ENCODE assay signal across 7 mouse cellular contexts in the genomic region with DNA sequence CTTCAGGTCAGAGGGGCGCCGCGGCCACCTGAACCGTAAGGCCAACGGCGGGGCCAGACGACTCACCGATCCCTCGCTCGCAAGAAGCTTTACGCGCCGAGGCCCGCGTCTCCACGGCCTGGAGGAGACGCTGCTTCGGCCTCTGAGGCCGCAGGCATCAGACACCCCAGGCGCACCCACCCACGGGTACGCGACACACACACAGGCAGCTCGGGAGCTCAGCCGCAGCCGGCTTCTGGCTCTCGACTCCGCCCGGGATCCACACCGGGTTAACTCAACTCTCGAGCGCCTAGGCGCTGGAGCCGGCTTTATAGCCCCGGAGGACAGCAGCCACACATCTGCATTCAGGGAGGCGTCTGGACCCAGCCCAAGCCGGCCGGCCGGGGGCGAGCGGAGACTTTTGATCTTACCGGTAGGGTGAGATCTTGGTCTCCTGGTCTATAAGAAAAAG. TPM values are rescaled to one million over a fixed set of nuclear protein-coding genes. Genes with fewer than 3 reads are reported as not detected.
DNase-seq lines count a peak whose midpoint lies in the region; ATAC-seq and TF ChIP-seq lines count a peak whose summit lies in the region.

No protein-coding gene starts in this region.

- peak overlapping the region; percentile 53 for H3K9ac ChIP-seq in ES-E14 (ENCODE audit: insufficient read depth, low read depth, low read length, poor library complexity, severe bottlenecking)
- peak overlapping the region; percentile 77 for H3K9ac ChIP-seq in forebrain, embryonic 11.5 days (ENCODE audit: low read length)
- peak overlapping the region; percentile 82 for H3K9ac ChIP-seq in midbrain, embryonic 13.5 days (replicated peaks)

- no peak for ATAC-seq in forebrain, embryonic 11.5 days (replicated peaks; ENCODE audit: low FRiP score)
- ATAC-seq in midbrain, embryonic 13.5 days = no peak

- in situ Hi-C loops in ES-E14 (cut with MboI; ENCODE audit: low sequenced_read_pairs in 2 of 2, unreplicated experiment in 2 of 2) = loop anchor here (25.0 kb wide), 1 partner anchor 1066 kb away; a partner anchor contains a TSS

- peaks cover 0 to 13% of the 10 kb centered on the region in 2 experiments; a peak in 1 of 4 replicates for H3K4me1 ChIP-seq in ES-E14 (ENCODE audit: control insufficient read depth in 2 of 2, insufficient read depth in 2 of 2, low read length in 2 of 2, poor library complexity in 1 of 2)
- peaks cover 15% of the 10 kb centered on the region for H3K4me1 ChIP-seq in forebrain, embryonic 11.5 days (replicated peaks; ENCODE audit: control insufficient read depth, insufficient read depth, low read length)
- H3K4me1 ChIP-seq in midbrain, embryonic 13.5 days (replicated peaks) = peaks cover 44% of the 10 kb centered on the region

- H3K27ac ChIP-seq in ES-E14 (ENCODE audit: insufficient read depth, low read depth, low read length, poor library complexity, severe bottlenecking) = no peak overlapping the region
- no peak overlapping the region for H3K27ac ChIP-seq in forebrain, embryonic 11.5 days (ENCODE audit: low read depth, low read length)
- H3K27ac ChIP-seq in midbrain, embryonic 13.5 days = no peak overlapping the region

- H3K36me3 ChIP-seq in ES-E14 (ENCODE audit: control insufficient read depth, insufficient read depth, low read length, poor library complexity, severe bottlenecking) = no peaks in the 10 kb centered on the region
- no peaks in the 10 kb centered on the region for H3K36me3 ChIP-seq in forebrain, embryonic 11.5 days (ENCODE audit: control insufficient read depth, insufficient read depth, low read length)
- H3K36me3 ChIP-seq in midbrain, embryonic 13.5 days = no peaks in the 10 kb centered on the region

- no peak for DNase-seq in ES-E14 (ENCODE audit: low read depth, low spot score)
- peak; percentile 68 for DNase-seq in adrenal gland, adult 2 months
- DNase-seq in forebrain, embryonic 11.5 days (ENCODE audit: low spot score) = peak; percentile 75
- DNase-seq in heart, postnatal 14 days = peak; percentile 67 to 68
- DNase-seq in kidney, postnatal 4 days = peak; percentile 64 to 73
- peak; percentile 51 for DNase-seq in urinary bladder, postnatal 25 days (ENCODE audit: low spot score)

- peak overlapping the region; percentile 99 for H3K4me2 ChIP-seq in forebrain, embryonic 11.5 days (ENCODE audit: low read depth, low read length, severe bottlenecking)
- peak overlapping the region; percentile 97 for H3K4me2 ChIP-seq in midbrain, embryonic 13.5 days (replicated peaks)

- H3K27me3 ChIP-seq in forebrain, embryonic 11.5 days (ENCODE audit: control insufficient read depth, insufficient read depth, low read length) = peaks cover 48% of the 10 kb centered on the region
- H3K27me3 ChIP-seq in midbrain, embryonic 13.5 days = peaks cover 56% of the 10 kb centered on the region

- no peaks in the 10 kb centered on the region for H3K9me3 ChIP-seq in ES-E14 (ENCODE audit: control insufficient read depth, insufficient read depth, low read depth, low read length)
- H3K9me3 ChIP-seq in forebrain, embryonic 11.5 days (ENCODE audit: control insufficient read depth, low read length) = no peaks in the 10 kb centered on the region
- no peaks in the 10 kb centered on the region for H3K9me3 ChIP-seq in midbrain, embryonic 13.5 days

- intact Hi-C loops in heart, postnatal 14 days (cut with DNase I) = loop anchor here (10.0 kb wide), 2 partner anchors 279 to 649 kb away; no protein-coding TSS in a partner anchor

- H3K4me3 ChIP-seq in ES-E14 (ENCODE audit: insufficient read depth in 1 of 2, low read depth in 1 of 2, low read length in 2 of 2, poor library complexity in 1 of 2, severe bottlenecking in 1 of 2) = peak overlapping the region; percentile 92 to 98
- H3K4me3 ChIP-seq in forebrain, embryonic 11.5 days (ENCODE audit: low read depth, low read length) = peak overlapping the region; percentile 79
- peak overlapping the region; percentile 82 for H3K4me3 ChIP-seq in midbrain, embryonic 13.5 days (replicated peaks)

- under 1% methylated on average over 41 of the region's 42 CpGs for WGBS in forebrain, embryonic 11.5 days
- under 1% methylated on average over 42 of the region's 42 CpGs for WGBS in midbrain, embryonic 13.5 days

TF ChIP-seq in ES-E14, 5 proteins besides CTCF, POLR2A, EP300 and RAD21:
- TF ChIP-seq CHD2 (IDR thresholded peaks at IDR 0.05; ENCODE audit: low read depth, low read length) (no peak), ZC3H11A (IDR thresholded peaks at IDR 0.05; ENCODE audit: borderline replicate concordance, low read depth, low read length) (no peak), ZNF384 (IDR thresholded peaks at IDR 0.05; ENCODE audit: low read depth, low read length) (no peak), MAFK (IDR thresholded peaks at IDR 0.05; ENCODE audit: insufficient read depth, low read depth, low read length) (no peak), HCFC1 (IDR thresholded peaks at IDR 0.05; ENCODE audit: borderline replicate concordance, insufficient read depth, low read length) (no peak)

RNA-seq across cellular contexts. Expression of a gene that starts 2.1 kb away (rescaled TPM):
- total RNA-seq in ES-E14 (2012; rRNA removed) = 1.6 and 2.1 TPM in 2 replicates
- 1 to 10 TPM; 4.2 to 4.7 TPM for total RNA-seq in adrenal gland, adult 2 months (2021)
- polyA plus RNA-seq in adrenal gland, adult 2 months (2012; rRNA removed) = 1.9 and 2.8 TPM in 2 replicates
- 9.3 and 10.0 TPM in 2 replicates for polyA plus RNA-seq in forebrain, embryonic 11.5 days (2014; fragmentation: Nextera tagmentation; extraction: Ambion mirVana)
- 1 to 10 TPM; 5.7 to 6.1 TPM for total RNA-seq in heart, postnatal 14 days (2021)
- 7.9 and 9.1 TPM in 2 replicates for polyA plus RNA-seq in midbrain, embryonic 13.5 days (2015; fragmentation: Nextera tagmentation; extraction: Ambion mirVana)
